Mouse (Mus musculus): ENCODE results near the gene Usp35.

GRCm38 (mm10) chr7:97300914-97301313, 30.9 kb downstream of the Usp35 start:
- no peak for TF ChIP-seq CTCF (IDR thresholded peaks at IDR 0.05; ENCODE audit: control insufficient read depth, insufficient read depth, low read length)
- no peak for TF ChIP-seq POLR2A (IDR thresholded peaks at IDR 0.05; ENCODE audit: borderline replicate concordance, control insufficient read depth, low read depth, low read length)
